Mouse (Mus musculus) heart, adult 2 months (tissue): ENCODE results near the gene Scfd2.

Experiments used
- CTCF ChIP-seq: fragments of 200-600 bp; IDR thresholded peaks from 2 replicates; pipeline ENCODE4 v1.8.1; 2022; ENCODE audit warnings: antibody characterized with exemption, mild to moderate bottlenecking, moderate library complexity
- POLR2A ChIP-seq: fragments of 200-500 bp; IDR thresholded peaks from 2 replicates; pipeline ENCODE4 v1.6.1; 2011; ENCODE audit warnings: mild to moderate bottlenecking, low read depth, low read length, control low read depth; ENCODE audit not compliant: insufficient read depth

DNA sequence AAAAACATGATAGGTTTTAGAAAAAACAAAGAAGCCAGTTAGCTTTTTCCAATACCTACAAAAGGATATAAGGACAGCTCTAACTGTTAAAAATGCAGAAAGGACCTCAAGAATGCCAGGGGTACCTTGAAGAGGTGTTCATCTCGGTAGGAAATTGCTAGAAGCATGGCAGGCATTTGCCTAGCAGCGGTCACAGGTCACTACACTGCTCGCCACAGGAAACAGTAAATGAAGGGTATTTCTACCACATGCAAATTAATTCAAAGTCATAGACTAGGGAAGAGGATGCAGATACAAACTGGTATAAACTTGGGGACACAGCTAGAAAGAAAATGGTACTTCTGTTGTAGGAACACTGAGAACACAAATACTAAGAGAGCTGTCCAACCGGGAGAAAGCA is 180.7 kb downstream of the Scfd2 start:
- TF ChIP-seq CTCF (no peak), POLR2A (no peak)
